Mouse (Mus musculus): Measurements from ENCODE around the gene Allc. TPM values are rescaled to one million over a fixed set of nuclear protein-coding genes. Genes with fewer than 3 reads are reported as not detected.

The Allc gene
- 0.15 TPM in 2 replicates for polyA plus RNA-seq (2015; fragmentation: Nextera tagmentation; extraction: Ambion mirVana)

- H3K9ac ChIP-seq (ENCODE audit: low read depth, low read length): no peak within 1 kb of the TSS
- no peaks in the 10 kb centered on the region for H3K36me3 ChIP-seq (ENCODE audit: control insufficient read depth, insufficient read depth, low read length)
- H3K4me1 ChIP-seq (ENCODE audit: control insufficient read depth, insufficient read depth, low read depth, low read length): no peaks in the 10 kb centered on the region
- 88% methylated on average over 8 of the region's 8 CpGs for WGBS
- H3K27me3 ChIP-seq (replicated peaks; ENCODE audit: control insufficient read depth, insufficient read depth, low read length): no peaks in the 10 kb centered on the region
- H3K27ac ChIP-seq (ENCODE audit: low read depth, low read length): no peak within 1 kb of the TSS
- ATAC-seq: no peak
- no peaks in the 10 kb centered on the region for H3K9me3 ChIP-seq (ENCODE audit: control insufficient read depth, low read length)
- H3K4me2 ChIP-seq (ENCODE audit: low read length): no peak within 1 kb of the TSS
- H3K4me3 ChIP-seq (ENCODE audit: low read length): no peak within 1 kb of the TSS
Observed at GRCm38 (mm10) chr12:28582423-28582822, at the start of gene Allc. TSS of gene Allc (minus strand) at chr12:28582523.

- H3K27ac ChIP-seq (ENCODE audit: low read depth, low read length): no peak overlapping the region
- no peak overlapping the region for H3K9ac ChIP-seq (ENCODE audit: low read depth, low read length)
- H3K9me3 ChIP-seq (ENCODE audit: control insufficient read depth, low read length): no peaks in the 10 kb centered on the region
- no peak overlapping the region for H3K4me2 ChIP-seq (ENCODE audit: low read length)
- no peak overlapping the region for H3K4me3 ChIP-seq (ENCODE audit: low read length)
- peaks cover 4% of the 10 kb centered on the region for H3K4me1 ChIP-seq (ENCODE audit: control insufficient read depth, insufficient read depth, low read depth, low read length)
- peaks cover 45% of the 10 kb centered on the region for H3K36me3 ChIP-seq (ENCODE audit: control insufficient read depth, insufficient read depth, low read length)
- 88% methylated on average over 2 of the region's 2 CpGs for WGBS
- ATAC-seq: no peak
- no peaks in the 10 kb centered on the region for H3K27me3 ChIP-seq (replicated peaks; ENCODE audit: control insufficient read depth, insufficient read depth, low read length)
Observed at GRCm38 (mm10) chr12:28628436-28628835, 46.1 kb upstream of the Allc start.

GRCm38 (mm10) chr12:28627092-28627491 lies 44.8 kb upstream of the Allc start:
- no peak for ATAC-seq
- Histone ChIP-seq H3K9ac (ENCODE audit: low read depth, low read length) (no peak overlapping the region), H3K27ac (ENCODE audit: low read depth, low read length) (no peak overlapping the region), H3K27me3 (replicated peaks; ENCODE audit: control insufficient read depth, insufficient read depth, low read length) (no peaks in the 10 kb centered on the region), H3K36me3 (ENCODE audit: control insufficient read depth, insufficient read depth, low read length) (peaks cover 33% of the 10 kb centered on the region), H3K4me1 (ENCODE audit: control insufficient read depth, insufficient read depth, low read depth, low read length) (no peaks in the 10 kb centered on the region), H3K4me2 (ENCODE audit: low read length) (no peak overlapping the region), H3K4me3 (ENCODE audit: low read length) (no peak overlapping the region), H3K9me3 (ENCODE audit: control insufficient read depth, low read length) (no peaks in the 10 kb centered on the region)
- whole genome bisulfite sequencing: 75% methylated on average over 4 of the region's 4 CpGs

GRCm38 (mm10) chr12:28625407-28625806 lies 43.1 kb upstream of the Allc start:
- Histone ChIP-seq H3K9ac (ENCODE audit: low read depth, low read length) (no peak overlapping the region), H3K4me3 (ENCODE audit: low read length) (no peak overlapping the region), H3K27ac (ENCODE audit: low read depth, low read length) (no peak overlapping the region), H3K27me3 (replicated peaks; ENCODE audit: control insufficient read depth, insufficient read depth, low read length) (no peaks in the 10 kb centered on the region), H3K4me2 (ENCODE audit: low read length) (no peak overlapping the region), H3K9me3 (ENCODE audit: control insufficient read depth, low read length) (no peaks in the 10 kb centered on the region), H3K4me1 (ENCODE audit: control insufficient read depth, insufficient read depth, low read depth, low read length) (no peaks in the 10 kb centered on the region; the same call in 1 of the 2 replicates), H3K36me3 (ENCODE audit: control insufficient read depth, insufficient read depth, low read length) (peaks cover 23% of the 10 kb centered on the region)
- no peak for ATAC-seq
- 80% methylated on average over 7 of the region's 7 CpGs for WGBS

GRCm38 (mm10) chr12:28624251-28624650 lies 41.9 kb upstream of the Allc start:
- Histone ChIP-seq H3K9ac (ENCODE audit: low read depth, low read length) (no peak overlapping the region), H3K36me3 (ENCODE audit: control insufficient read depth, insufficient read depth, low read length) (peaks cover 13% of the 10 kb centered on the region), H3K27me3 (replicated peaks; ENCODE audit: control insufficient read depth, insufficient read depth, low read length) (no peaks in the 10 kb centered on the region), H3K4me2 (ENCODE audit: low read length) (no peak overlapping the region), H3K9me3 (ENCODE audit: control insufficient read depth, low read length) (no peaks in the 10 kb centered on the region), H3K27ac (ENCODE audit: low read depth, low read length) (no peak overlapping the region), H3K4me1 (ENCODE audit: control insufficient read depth, insufficient read depth, low read depth, low read length) (no peaks in the 10 kb centered on the region; the same call in 1 of the 2 replicates), H3K4me3 (ENCODE audit: low read length) (no peak overlapping the region)
- WGBS: 100% methylated on average over 2 of the region's 2 CpGs
- ATAC-seq: no peak

GRCm38 (mm10) chr12:28623195-28623594 lies 40.9 kb upstream of the Allc start, which contains the start of gene Colec11:
TSS of gene Colec11 (minus strand) at chr12:28623377.
- WGBS: 59% methylated on average over 5 of the region's 5 CpGs
- ATAC-seq: no peak
- H3K4me3 ChIP-seq (ENCODE audit: low read length): no peak within 1 kb of the TSS
- H3K9me3 ChIP-seq (ENCODE audit: control insufficient read depth, low read length): no peaks in the 10 kb centered on the region
- no peak within 1 kb of the TSS for H3K27ac ChIP-seq (ENCODE audit: low read depth, low read length)
- peaks cover 3% of the 10 kb centered on the region for H3K36me3 ChIP-seq (ENCODE audit: control insufficient read depth, insufficient read depth, low read length)
- H3K4me1 ChIP-seq (ENCODE audit: control insufficient read depth, insufficient read depth, low read depth, low read length): no peaks in the 10 kb centered on the region; the same call in 1 of the 2 replicates
- no peak within 1 kb of the TSS for H3K4me2 ChIP-seq (ENCODE audit: low read length)
- H3K27me3 ChIP-seq (replicated peaks; ENCODE audit: control insufficient read depth, insufficient read depth, low read length): no peaks in the 10 kb centered on the region
- H3K9ac ChIP-seq (ENCODE audit: low read depth, low read length): no peak within 1 kb of the TSS

- Histone ChIP-seq H3K27me3 (replicated peaks; ENCODE audit: control insufficient read depth, insufficient read depth, low read length) (no peaks in the 10 kb centered on the region), H3K4me2 (ENCODE audit: low read length) (no peak overlapping the region), H3K9ac (ENCODE audit: low read depth, low read length) (no peak overlapping the region), H3K36me3 (ENCODE audit: control insufficient read depth, insufficient read depth, low read length) (no peaks in the 10 kb centered on the region; the same call in 1 of the 2 replicates), H3K4me3 (ENCODE audit: low read length) (no peak overlapping the region), H3K9me3 (ENCODE audit: control insufficient read depth, low read length) (no peaks in the 10 kb centered on the region), H3K4me1 (ENCODE audit: control insufficient read depth, insufficient read depth, low read depth, low read length) (no peaks in the 10 kb centered on the region; the same call in 1 of the 2 replicates), H3K27ac (ENCODE audit: low read depth, low read length) (no peak overlapping the region)
- 84% methylated on average over 1 of the region's 1 CpGs for WGBS
- ATAC-seq: no peak
Observed at GRCm38 (mm10) chr12:28622641-28623040, 40.3 kb upstream of the Allc start.

- no peak for ATAC-seq
- Histone ChIP-seq H3K4me3 (ENCODE audit: low read length) (no peak overlapping the region), H3K9me3 (ENCODE audit: control insufficient read depth, low read length) (no peaks in the 10 kb centered on the region), H3K27me3 (replicated peaks; ENCODE audit: control insufficient read depth, insufficient read depth, low read length) (no peaks in the 10 kb centered on the region), H3K4me1 (ENCODE audit: control insufficient read depth, insufficient read depth, low read depth, low read length) (no peaks in the 10 kb centered on the region; the same call in 1 of the 2 replicates), H3K4me2 (ENCODE audit: low read length) (no peak overlapping the region), H3K9ac (ENCODE audit: low read depth, low read length) (no peak overlapping the region), H3K36me3 (ENCODE audit: control insufficient read depth, insufficient read depth, low read length) (no peaks in the 10 kb centered on the region; the same call in 1 of the 2 replicates), H3K27ac (ENCODE audit: low read depth, low read length) (no peak overlapping the region)
- WGBS: 47% methylated on average over 5 of the region's 5 CpGs
Observed at GRCm38 (mm10) chr12:28622167-28622532, 39.8 kb upstream of the Allc start.

GRCm38 (mm10) chr12:28621451-28622166 lies 39.3 kb upstream of the Allc start:
- Histone ChIP-seq H3K27me3 (replicated peaks; ENCODE audit: control insufficient read depth, insufficient read depth, low read length) (no peaks in the 10 kb centered on the region), H3K36me3 (ENCODE audit: control insufficient read depth, insufficient read depth, low read length) (no peaks in the 10 kb centered on the region), H3K4me3 (ENCODE audit: low read length) (no peak overlapping the region), H3K9me3 (ENCODE audit: control insufficient read depth, low read length) (no peaks in the 10 kb centered on the region), H3K9ac (ENCODE audit: low read depth, low read length) (no peak overlapping the region), H3K4me2 (ENCODE audit: low read length) (no peak overlapping the region), H3K4me1 (ENCODE audit: control insufficient read depth, insufficient read depth, low read depth, low read length) (no peaks in the 10 kb centered on the region; the same call in 1 of the 2 replicates), H3K27ac (ENCODE audit: low read depth, low read length) (no peak overlapping the region)
- WGBS: 23% methylated on average over 7 of the region's 7 CpGs
- ATAC-seq: no peak

All from hindbrain, embryonic 16.5 days (tissue).